Mouse (Mus musculus): Measurements from ENCODE around the gene Tmem37.

Gene Tmem37

DNA sequence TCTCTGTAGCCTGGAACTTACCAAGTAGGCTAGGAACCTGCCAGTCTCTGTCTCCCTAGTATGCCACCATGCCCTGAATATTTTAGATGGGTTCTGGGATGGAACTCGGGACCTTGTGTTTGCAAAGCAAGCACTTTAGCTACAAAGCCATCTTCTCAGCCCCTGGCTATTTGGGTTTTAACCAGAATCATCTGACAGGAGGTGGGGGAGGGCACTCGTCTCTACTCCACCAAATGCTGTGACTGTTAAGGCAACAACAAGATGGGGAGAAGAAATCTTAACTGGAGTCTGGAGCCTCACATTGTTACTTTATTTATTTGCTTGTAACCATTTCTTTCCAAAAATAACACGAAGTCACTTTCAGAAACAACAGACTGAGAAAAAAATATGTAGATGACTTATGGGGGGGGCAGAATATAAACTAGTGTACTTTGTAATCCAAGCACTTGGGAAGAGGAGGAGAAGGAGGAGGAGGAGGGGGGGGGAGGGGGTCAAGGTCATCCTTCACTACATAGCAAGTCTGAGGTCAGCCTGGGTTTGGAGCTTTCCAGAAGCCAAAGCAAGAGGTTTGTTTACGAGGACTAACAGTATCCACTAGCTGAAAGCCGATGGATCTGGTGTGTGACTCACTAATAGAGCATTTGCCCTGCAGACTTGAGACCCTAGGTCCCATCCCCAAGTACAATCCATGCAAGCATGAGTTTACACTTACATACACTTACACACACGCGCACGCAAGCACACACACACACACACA is 16.0 kb downstream of the Tmem37 start:
- no peak for DNase-seq (ENCODE audit: low read depth, low spot score)

DNA sequence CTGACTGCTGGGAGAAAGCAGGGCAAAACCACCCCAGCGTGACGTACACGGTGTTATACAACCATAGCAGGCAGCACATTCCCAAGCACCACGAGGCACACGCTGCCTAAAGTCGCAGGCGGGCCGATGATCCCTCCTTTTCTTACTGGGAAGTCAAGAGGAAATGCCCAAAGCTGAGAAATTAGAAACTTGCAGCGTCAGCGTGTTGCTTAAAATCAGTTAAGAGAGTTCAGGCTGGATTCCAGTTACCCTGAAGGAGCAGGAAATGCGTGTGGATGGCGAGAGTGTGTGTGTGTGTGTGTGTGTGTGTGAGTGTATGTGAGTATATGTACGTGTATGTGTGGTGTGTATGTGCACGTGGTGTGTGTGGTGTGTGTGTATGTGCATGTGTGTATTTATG is 16.8 kb downstream of the Tmem37 start:
- DNase-seq (ENCODE audit: low read depth, low spot score) = no peak

DNA sequence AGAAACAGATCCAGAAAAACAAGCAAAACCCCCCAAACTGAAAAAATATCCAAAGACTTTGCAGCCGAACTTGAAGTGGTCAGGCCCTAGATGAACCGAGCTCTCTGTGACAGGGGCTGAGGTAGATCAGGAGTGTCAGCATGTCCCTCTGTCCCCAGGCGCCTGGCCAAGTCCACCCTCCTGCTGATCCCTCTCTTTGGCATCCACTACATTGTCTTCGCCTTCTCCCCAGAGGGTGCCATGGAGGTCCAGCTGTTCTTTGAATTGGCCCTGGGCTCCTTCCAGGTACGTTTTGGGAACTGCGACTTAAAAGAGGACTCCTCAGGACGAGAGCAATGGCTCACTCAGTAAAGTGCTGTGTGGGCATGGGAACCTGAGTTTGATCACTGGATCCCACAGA is 17.6 kb downstream of the Tmem37 start:
- no peak for DNase-seq (ENCODE audit: low read depth, low spot score)

DNA sequence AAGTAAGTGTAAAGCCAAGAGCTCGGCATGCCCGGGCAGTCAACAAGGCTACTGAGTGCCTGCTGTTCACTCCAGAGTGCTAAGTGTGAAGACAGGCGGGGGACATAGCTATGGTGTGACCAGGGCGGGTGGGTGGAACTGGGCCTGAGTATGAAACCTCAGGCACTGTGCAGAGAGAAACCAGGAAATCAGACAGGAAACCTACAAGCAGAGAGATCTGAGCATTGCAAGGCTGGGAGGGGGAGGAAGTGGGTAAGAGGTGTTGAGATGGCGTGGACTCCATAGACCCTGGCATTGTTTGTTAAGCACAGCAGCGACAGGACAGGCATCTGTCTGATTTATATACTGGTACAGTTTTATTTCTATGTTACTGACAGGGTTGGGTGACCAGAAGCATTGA is 18.4 kb downstream of the Tmem37 start:
- no peak for DNase-seq (ENCODE audit: low read depth, low spot score)

DNA sequence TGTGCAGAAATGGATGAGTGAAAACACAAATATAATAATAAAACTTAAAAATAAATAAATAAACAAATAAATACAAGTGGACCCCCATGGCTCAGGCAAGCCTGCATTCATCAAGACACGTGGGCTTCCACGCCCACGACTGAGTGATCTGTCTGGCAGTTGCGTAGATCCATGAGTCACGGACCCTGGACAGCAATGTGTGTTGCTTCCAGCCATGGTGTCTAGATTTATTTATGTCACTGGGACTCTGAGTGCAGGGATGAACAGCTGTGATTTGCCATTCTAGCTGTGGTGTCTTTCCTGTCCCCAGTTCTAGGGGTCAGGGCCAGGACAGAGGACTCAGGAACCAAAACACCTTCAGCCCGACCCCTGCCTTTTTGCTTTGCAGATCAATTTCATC is 18.9 kb downstream of the Tmem37 start:
- no peak for DNase-seq (ENCODE audit: low read depth, low spot score)

DNA sequence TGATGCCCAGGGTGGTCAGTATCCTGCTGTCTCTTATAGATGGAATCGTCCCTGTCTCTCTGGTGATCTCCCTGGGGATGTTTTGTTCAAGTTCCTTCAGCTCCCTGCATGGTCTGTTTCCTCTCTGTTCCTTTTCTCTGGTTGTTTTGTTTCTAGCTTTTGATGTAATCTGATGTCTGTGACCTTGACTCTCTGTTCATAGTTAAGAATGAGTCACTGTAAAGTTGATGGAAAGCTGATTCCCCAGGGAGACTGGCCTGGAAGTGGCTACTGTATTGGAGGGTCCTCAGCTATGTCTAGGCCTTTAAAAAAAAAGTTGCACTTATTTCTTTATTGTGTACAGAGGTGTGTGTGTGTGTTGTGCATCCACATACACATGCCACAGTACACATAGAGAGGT is 22.8 kb downstream of the Tmem37 start:
- peak; percentile 18 for DNase-seq (ENCODE audit: low read depth, low spot score)

DNA sequence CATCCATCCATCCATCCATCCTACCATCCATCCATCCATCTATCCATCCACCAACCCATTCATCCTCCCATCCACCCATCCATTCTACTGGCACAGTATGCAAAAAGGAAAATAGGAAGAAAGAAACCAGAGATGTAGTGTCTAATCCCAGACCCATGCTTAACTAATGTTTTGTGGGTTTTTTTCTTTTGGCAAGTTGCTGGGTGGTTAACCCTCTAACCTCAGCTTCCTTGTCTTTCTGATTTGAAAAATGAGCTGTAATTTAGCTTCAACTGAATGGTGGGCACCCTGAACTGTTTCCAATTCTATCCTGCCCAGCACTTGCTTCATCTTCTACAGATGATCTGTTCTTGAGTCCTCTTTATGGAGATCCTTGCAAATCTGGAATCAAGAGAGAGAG is 26.5 kb downstream of the Tmem37 start:
- DNase-seq (ENCODE audit: low read depth, low spot score) = no peak

DNA sequence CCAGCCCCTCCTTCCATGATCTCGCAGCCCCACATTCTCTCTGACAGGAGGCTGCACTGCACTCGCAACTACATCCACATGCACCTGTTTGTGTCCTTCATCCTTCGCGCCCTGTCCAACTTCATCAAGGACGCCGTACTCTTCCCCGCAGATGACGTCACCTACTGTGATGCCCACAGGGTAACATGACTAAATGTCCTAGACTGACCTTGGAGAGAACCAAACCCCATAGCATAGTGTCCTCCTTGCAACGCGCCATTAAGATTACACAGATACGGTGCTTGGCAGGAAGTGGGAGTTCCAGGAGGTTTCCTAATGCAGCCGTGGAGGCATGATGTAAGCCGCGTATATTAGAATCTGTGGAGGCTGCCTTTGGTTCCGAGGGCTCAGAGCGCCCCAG is 29.3 kb downstream of the Tmem37 start:
- DNase-seq (ENCODE audit: low read depth, low spot score) = no peak

DNA sequence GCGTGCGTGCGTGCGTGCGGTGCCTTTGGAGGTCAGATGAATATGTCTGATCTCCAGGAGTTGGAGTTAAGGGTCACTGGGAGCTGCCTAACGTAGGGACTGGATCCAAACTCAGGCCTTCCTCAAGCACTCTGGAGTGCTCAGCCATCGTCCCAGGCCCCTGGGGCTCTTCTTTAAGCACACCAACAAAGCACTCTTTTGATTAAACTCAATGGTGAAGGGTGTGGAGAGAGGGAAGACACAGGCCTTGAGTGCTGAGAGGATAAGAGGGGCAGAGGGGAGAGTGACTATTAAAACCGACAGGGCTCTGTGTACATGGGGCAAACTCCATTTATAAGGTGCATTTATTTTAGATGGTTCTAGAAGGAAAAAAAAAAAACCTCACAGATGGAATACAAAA is 31.5 kb downstream of the Tmem37 start:
- no peak for DNase-seq (ENCODE audit: low read depth, low spot score)

DNA sequence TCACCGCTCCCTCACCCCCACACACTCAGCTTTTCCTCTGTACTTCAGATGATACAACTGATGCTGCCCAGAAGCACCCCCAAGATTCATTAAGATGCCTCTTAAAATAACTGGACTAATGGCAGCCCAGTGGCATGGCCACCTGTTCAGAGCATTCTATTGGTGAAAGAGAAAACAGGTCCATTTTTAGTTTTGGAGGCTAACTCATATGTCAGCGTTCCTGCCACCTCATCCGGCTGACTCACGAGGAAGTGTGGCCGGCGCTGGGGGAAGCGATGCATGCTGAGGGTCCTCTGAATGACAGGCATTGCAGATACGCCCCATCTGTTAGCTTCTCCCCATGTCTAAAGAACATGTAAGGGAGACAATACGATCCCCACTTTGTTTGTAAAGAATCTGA is 35.3 kb downstream of the Tmem37 start:
- no peak for DNase-seq (ENCODE audit: low read depth, low spot score)

DNA sequence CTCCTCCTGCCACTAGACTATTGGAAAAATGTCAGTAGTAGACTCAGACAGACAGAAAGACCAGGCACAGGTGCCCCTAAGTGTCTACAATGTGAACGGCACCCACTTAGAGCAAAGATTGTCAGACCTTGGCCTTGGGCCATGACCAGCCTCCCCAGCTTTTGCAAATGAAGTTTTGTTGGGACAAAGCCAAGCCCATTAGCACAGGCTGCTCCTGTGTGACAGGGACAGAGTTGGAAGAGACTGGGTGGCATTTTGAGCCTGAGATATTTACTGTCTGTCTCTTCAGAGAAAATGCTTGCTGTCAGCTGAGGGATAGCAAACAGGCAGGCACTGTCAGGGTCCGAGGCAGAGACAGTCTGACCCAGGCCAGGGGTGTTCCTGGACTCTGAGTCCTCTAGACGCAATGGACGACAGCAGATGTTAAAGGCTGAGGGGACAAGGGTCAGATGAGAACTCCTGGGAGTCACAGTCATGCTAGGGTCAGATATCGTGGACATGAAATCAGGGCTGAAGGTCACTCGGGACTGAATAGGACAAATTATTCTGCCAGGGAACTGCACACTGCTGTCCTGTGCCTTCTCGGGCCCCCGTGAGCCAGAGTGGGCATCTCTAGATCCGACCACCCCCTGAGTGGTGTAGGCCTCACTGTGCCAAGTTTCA is 36.7 kb downstream of the Tmem37 start:
- DNase-seq (ENCODE audit: low read depth, low spot score) = no peak

DNA sequence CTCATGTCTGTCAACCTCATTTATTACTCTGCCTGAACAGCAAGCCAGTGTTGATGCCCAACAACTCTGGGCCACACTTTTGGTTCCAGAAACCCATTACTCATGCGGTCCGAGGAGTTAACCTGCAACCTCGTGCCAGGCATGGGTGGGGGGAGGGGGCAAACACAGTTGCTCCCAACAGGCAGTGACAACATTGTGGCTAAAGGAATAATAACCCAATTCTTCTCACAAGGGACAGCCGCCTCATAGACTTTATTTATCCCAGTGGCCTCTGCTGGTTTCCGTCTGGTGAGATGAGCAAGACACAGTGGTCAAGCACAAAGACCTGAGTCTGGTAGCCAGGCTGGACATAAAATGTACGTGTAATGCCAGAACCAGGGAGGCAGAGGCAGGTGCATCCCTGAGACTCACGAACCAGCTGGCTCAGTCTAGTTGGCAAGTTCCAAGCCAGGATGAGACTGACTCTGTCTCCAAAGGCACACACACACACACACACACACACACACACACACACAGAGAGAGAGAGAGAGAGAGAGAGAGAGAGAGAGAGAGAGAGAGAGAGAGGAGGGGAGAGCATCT is 38.3 kb downstream of the Tmem37 start:
- no peak for DNase-seq (ENCODE audit: low read depth, low spot score)

DNA sequence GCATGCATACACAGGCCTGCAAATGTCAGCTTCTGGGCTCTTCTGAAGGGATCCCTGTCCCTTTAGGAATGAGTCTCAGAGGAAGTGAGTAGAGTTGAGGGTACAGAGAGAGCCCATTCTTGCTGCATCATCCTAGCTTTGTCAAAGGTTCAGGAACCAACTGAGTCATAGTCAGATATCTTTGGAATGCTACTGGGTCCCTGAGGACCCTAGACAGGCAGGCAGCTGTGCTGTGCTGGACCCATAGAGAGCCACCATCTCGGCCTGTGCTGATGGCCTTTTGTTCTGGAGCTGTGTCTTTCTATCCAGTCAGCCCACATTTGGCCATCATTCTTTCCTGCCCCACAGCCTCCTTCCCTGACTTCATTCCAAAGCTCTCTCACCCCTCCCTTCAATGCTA is 39.1 kb downstream of the Tmem37 start:
- no peak for DNase-seq (ENCODE audit: low read depth, low spot score)

DNA sequence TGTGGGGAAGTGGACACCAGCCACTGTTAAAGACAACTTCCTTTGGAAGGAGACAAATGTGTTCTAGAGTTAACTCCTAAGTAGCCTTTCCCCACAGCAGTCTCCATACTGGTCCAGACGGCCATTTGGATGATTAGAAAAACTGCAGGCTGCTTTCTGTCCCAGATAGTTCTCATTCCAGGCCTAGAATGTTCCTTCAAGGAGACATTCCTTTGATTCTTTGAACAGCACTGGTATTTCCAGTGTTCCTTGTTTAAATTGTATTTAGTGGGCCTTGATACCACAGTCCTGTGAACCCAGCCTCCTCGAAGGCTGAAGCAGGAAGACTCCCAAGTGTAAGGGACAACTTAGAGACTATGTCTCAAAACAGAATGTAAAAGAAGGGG is 40.4 kb downstream of the Tmem37 start:
- DNase-seq (ENCODE audit: low read depth, low spot score) = no peak

DNA sequence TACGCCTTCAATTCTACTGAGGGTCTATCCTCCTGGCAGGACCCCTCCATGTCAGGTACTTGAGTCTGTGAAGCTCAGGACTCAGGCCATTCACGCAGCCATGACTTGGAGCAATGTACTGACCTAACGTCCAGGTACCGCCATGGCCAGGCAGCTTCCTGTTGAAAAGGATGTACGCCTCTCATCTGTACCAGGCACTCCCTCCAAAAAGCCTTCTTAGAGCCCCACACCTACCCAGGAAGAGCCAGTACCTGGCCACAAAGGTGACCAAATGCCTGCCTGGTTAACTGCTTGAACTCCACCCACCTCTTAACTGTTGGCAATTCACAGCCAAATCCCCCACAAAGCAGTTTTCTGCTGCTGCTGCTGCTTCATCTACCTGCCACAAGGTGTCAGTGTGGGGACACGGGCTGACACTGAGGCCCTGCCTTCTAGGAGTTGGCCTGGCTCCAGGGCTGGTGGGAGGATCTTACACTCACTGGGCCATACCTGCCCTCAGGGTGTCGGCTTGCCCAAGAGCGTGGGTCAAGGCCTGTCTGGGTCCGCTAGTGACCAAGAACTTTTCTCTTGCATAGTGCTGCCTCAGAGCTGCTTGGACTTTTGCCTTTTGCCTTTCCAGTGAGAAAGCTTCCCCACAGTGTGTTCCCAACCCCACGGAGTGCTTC is 40.9 kb downstream of the Tmem37 start:
- peak; percentile 86 for DNase-seq (ENCODE audit: low read depth, low spot score)

DNA sequence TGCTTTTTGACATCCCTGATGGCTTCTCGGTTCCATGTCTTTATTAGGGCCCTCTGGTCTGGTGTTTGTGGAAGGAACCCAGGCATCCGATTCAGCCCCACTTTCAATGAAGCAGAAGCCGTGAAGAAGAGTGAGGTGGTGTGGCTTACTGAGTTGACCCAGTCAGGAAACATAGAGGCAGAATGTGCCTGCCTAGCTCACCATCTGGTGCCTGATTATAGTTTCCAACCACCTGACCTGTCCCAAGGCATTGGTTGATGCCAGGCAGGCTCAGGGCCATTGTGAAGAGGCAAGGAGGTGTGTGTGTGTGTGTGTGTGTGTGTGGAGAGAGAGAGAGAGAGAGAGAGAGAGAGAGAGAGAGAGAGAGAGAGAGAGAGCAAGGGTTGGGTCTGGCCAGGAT is 43.4 kb downstream of the Tmem37 start:
- DNase-seq (ENCODE audit: low read depth, low spot score) = no peak

DNA sequence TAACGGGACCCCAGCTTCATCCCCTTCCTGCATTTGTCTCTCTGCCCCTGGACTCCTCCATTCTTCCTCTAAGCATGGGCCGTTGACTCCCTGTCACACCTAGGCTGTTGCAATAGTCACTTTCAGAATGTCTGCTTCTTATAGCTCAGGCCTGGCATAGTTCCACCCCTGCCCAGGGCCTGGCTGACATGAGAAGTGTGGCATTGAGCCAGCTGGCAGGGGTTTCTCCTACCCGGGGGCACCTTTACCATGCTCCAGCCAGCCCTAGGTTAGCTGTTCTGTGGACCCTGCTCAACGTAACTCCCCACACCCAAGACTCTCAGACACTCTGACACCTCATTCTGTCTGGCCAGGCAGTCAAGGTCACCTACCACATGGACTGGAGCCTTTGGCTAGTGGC is 46.2 kb downstream of the Tmem37 start:
- DNase-seq (ENCODE audit: low read depth, low spot score) = no peak

DNA sequence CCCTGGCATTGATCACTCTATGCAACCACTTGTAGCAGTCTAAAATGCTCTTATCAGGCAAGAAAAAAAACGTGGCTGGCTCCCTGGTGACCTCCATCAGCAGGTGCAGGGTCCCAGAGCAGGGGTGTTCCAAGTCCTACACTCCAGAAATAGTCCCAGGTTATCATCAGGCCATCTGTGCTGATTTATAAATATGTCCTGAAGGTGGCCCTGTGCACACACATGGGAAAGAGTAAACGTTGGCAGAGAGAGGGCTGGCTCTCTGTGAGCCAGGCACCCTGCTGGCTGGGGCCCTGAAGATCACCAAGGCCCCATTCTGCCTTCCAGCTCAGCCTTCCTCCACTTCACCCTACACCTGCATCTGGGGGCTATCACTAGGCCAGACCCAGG is 48.8 kb downstream of the Tmem37 start:
- DNase-seq (ENCODE audit: low read depth, low spot score) = no peak

DNA sequence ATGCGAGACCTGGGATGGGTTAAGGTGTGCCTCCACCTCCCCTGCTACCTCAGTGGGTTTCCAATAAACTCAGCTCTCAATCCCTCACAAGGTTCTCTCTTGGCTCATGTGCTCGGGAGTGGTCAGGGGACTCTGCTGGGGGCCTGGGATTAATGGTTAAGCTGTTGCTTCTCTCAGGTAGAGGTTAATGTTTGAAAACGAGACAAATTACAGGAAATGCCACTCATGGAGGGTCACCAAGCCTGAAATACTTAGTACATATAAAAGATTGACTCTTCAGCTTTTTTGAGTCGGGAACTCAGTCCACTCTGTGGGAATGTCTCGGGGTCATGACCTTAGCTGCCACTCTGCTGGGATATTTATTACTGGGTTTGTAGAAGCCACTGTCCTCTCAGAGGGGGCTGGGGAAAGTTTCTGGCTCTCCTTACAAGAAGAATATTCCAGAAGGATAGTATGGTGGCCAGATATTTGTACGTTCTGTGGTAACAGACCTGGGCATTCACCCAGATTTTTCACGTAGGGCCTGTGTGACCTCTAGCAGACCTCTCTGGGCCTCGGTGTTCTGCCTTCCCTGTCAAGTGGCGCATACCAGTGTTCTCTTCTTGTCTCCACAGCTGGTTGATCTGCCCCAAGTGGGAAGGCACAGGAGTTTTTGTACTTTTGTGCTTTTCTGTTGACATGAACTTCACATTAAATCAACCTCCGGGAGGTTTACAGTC is 49.4 kb downstream of the Tmem37 start:
- peak; percentile 41 for DNase-seq (ENCODE audit: low read depth, low spot score)

DNA sequence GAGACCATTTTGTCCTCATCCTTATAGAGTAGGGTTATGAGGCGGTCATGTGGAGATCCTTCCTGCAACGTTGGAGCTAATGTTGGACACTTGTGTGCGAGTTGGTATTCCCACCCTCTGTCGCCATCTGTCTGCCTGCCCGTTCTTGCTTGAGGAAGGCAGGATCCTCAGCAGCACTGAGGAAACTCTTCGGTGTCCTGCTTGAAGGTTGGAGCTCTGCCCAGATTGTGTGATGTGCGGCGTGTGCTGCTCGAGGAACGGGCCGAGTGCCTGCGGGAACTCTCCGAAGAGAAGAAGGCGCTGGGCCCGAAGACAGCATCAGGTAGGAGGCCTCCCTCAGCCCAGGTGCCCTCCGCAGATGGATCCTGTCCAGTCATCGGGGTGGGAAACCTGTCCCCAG is 51.9 kb downstream of the Tmem37 start:
- DNase-seq (ENCODE audit: low read depth, low spot score) = no peak

DNA sequence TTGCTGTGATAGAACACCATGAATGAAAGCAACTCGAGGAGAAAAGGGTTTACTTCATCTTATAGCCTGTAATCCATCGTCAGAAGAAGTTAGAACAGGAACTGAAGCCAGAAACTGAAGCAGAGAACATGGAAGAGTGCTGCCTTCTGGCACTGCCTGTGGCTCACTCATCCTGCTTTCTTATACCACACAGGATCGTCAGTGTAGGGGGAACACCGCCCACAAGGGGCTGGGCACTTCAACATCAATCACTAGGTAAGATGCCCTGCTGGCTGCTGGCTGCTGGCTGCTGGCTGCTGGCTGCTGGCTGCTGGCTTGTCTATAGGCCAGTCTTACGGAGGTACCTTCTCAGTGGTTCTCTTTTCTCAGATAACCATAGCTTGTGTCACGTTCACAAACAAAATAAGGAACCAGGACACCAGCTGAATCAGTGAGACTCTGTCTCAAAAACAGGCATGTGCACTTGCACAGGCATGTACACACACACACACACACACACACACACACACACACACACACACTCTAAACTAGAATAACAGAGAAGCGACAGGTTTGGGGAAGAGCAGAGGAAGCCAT is 53.5 kb downstream of the Tmem37 start:
- DNase-seq (ENCODE audit: low read depth, low spot score) = no peak

DNA sequence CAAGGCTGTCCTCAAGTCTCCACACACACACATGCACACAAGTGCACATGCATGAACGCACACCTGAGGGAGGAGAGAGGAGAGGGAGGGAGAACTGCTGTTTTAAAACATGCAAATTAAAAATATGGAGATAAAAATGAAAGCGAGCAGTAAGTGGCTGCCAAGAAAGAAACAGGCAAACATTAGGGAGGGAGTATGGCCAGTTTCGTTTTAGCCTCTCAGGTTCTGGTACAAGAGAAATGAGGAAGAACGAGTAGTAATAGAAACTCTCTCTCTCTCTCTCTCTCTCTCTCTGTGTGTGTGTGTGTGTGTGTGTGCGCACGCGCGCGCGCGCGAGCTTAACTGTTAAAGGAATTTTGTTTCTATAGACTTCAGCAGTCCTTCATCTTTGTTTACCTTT is 54.4 kb downstream of the Tmem37 start:
- DNase-seq (ENCODE audit: low read depth, low spot score) = no peak
